Mouse (Mus musculus): ENCODE measurements around the gene Dusp18. TPM values are rescaled to one million over a fixed set of nuclear protein-coding genes. Genes with fewer than 3 reads are reported as not detected.

The Dusp18 gene
- total and polyA plus RNA-seq, 3 experiments: 0.81 to 2.2 TPM; not detected in 1

GRCm38 (mm10) chr11:3878660-3879059 is 16.4 kb upstream of the Dusp18 start:
- no peak overlapping the region for H3K4me3 ChIP-seq (ENCODE audit: control insufficient read depth in 1 of 2, insufficient read depth in 1 of 2, low read depth in 2 of 2, low read length in 2 of 2)
- no peak overlapping the region for H3K27ac ChIP-seq (ENCODE audit: control insufficient read depth, low read depth, low read length)
- no peaks in the 10 kb centered on the region for H3K4me1 ChIP-seq (ENCODE audit: control insufficient read depth in 1 of 2, insufficient read depth in 2 of 2, low read length in 2 of 2)
- no peaks in the 10 kb centered on the region for H3K79me2 ChIP-seq (ENCODE audit: control insufficient read depth, insufficient read depth, low read length, poor library complexity)
- no peak for DNase-seq (ENCODE audit: low read depth, low spot score)
- no peak overlapping the region for H3K9ac ChIP-seq (ENCODE audit: control insufficient read depth, low read depth, low read length, poor library complexity, severe bottlenecking)
- H3K27me3 ChIP-seq (ENCODE audit: control insufficient read depth in 1 of 2, insufficient read depth in 2 of 2, low read length in 2 of 2): peaks cover 9 to 10% of the 10 kb centered on the region in 2 experiments; a peak in 3 of 4 replicates
- TF ChIP-seq USF2 (IDR thresholded peaks at IDR 0.05; ENCODE audit: borderline replicate concordance in 1 of 2, insufficient read depth in 1 of 2, low read depth in 1 of 2, low read length in 2 of 2) (peak in 1 of 2 experiments; percentile 49; a peak in 1 of 4 replicates), USF1 (IDR thresholded peaks at IDR 0.05; ENCODE audit: low read depth, low read length) (peak; percentile 81), TAL1 (IDR thresholded peaks at IDR 0.05; ENCODE audit: low read length) (no peak)
- H3K9me3 ChIP-seq (replicated peaks; ENCODE audit: insufficient read depth, low read length): no peaks in the 10 kb centered on the region
- H3K36me3 ChIP-seq (ENCODE audit: control insufficient read depth in 1 of 2, insufficient read depth in 2 of 2, low read length in 2 of 2): no peaks in the 10 kb centered on the region

- H3K36me3 ChIP-seq (ENCODE audit: control insufficient read depth in 1 of 2, insufficient read depth in 2 of 2, low read length in 2 of 2): peaks cover 0 to 7% of the 10 kb centered on the region in 2 experiments; a peak in 2 of 4 replicates
- H3K79me2 ChIP-seq (ENCODE audit: control insufficient read depth, insufficient read depth, low read length, poor library complexity): no peaks in the 10 kb centered on the region
- H3K9me3 ChIP-seq (replicated peaks; ENCODE audit: insufficient read depth, low read length): no peaks in the 10 kb centered on the region
- H3K27ac ChIP-seq (ENCODE audit: control insufficient read depth, low read depth, low read length): no peak overlapping the region
- H3K4me1 ChIP-seq (ENCODE audit: control insufficient read depth in 1 of 2, insufficient read depth in 2 of 2, low read length in 2 of 2): 0 out of 4 replicates have a peak, but pooled peaks cover 3 to 5% of the 10 kb centered on the region in 2 experiments
- peak; percentile 89 for DNase-seq (ENCODE audit: low read depth, low spot score)
- no peak overlapping the region for H3K4me3 ChIP-seq (ENCODE audit: control insufficient read depth in 1 of 2, insufficient read depth in 1 of 2, low read depth in 2 of 2, low read length in 2 of 2)
- H3K27me3 ChIP-seq (ENCODE audit: control insufficient read depth in 1 of 2, insufficient read depth in 2 of 2, low read length in 2 of 2): peaks cover 7 to 10% of the 10 kb centered on the region in 2 experiments; a peak in 3 of 4 replicates
- TF ChIP-seq USF1 (IDR thresholded peaks at IDR 0.05; ENCODE audit: low read depth, low read length) (no peak), JUND (IDR thresholded peaks at IDR 0.05; ENCODE audit: low read depth, low read length) (no peak), TAL1 (IDR thresholded peaks at IDR 0.05; ENCODE audit: low read length) (no peak), RCOR1 (IDR thresholded peaks at IDR 0.05; ENCODE audit: low read depth, low read length) (no peak), SMC3 (IDR thresholded peaks at IDR 0.05; ENCODE audit: low read depth, low read length) (peak; percentile 75), MXI1 (IDR thresholded peaks at IDR 0.05; ENCODE audit: low read depth, low read length) (no peak), NRF1 (IDR thresholded peaks at IDR 0.05; ENCODE audit: insufficient read depth, low read depth, low read length, poor library complexity, severe bottlenecking) (no peak), CHD2 (IDR thresholded peaks at IDR 0.05; ENCODE audit: low read length) (no peak), ZNF384 (IDR thresholded peaks at IDR 0.05; ENCODE audit: low read depth, low read length) (no peak), NELFE (IDR thresholded peaks at IDR 0.05; ENCODE audit: low read depth, low read length) (no peak), POLR2A (IDR thresholded peaks at IDR 0.05; ENCODE audit: control insufficient read depth in 1 of 2, insufficient read depth in 1 of 2, low read depth in 1 of 2, low read length in 2 of 2, poor library complexity in 1 of 2) (no peak), E2F4 (IDR thresholded peaks at IDR 0.05; ENCODE audit: borderline replicate concordance, low read depth, low read length) (no peak), RAD21 (IDR thresholded peaks at IDR 0.05; ENCODE audit: low read depth, low read length) (peak; percentile 80), POLR2AphosphoS2 (IDR thresholded peaks at IDR 0.05; ENCODE audit: low read length) (no peak), ELF1 (IDR thresholded peaks at IDR 0.05; ENCODE audit: low read depth, low read length) (no peak), POLR2AphosphoS5 (IDR thresholded peaks at IDR 0.05; ENCODE audit: borderline replicate concordance, low read depth, low read length) (no peak), USF2 (IDR thresholded peaks at IDR 0.05; ENCODE audit: borderline replicate concordance in 1 of 2, insufficient read depth in 1 of 2, low read depth in 1 of 2, low read length in 2 of 2) (no peak), CTCF (IDR thresholded peaks at IDR 0.05 in 2 of 3, conservative IDR thresholded peaks at IDR 0.05 in 1 of 3; ENCODE audit: control insufficient read depth in 1 of 3, insufficient read depth in 1 of 3, low read depth in 2 of 3, low read length in 3 of 3, poor library complexity in 1 of 3, severe bottlenecking in 1 of 3) (peak; percentile 88 to 94 (median 91)), CHD1 (IDR thresholded peaks at IDR 0.05; ENCODE audit: low read depth, low read length) (no peak), ETS1 (IDR thresholded peaks at IDR 0.05; ENCODE audit: low read depth, low read length) (no peak), MYC (IDR thresholded peaks at IDR 0.05; ENCODE audit: low read depth, low read length) (no peak), ZC3H11A (IDR thresholded peaks at IDR 0.05; ENCODE audit: low read depth, low read length) (peak; percentile 62), EP300 (IDR thresholded peaks at IDR 0.05; ENCODE audit: low read depth in 1 of 2, low read length in 2 of 2) (no peak), TCF12 (IDR thresholded peaks at IDR 0.05; ENCODE audit: low read depth, low read length) (no peak), ZMIZ1 (IDR thresholded peaks at IDR 0.05; ENCODE audit: low read depth, low read length) (no peak), MYB (IDR thresholded peaks at IDR 0.05; ENCODE audit: low read depth, low read length) (no peak)
- no peak overlapping the region for H3K9ac ChIP-seq (ENCODE audit: control insufficient read depth, low read depth, low read length, poor library complexity, severe bottlenecking)
These were observed 15.2 kb upstream of the Dusp18 start for GRCm38 (mm10) chr11:3879836-3880235.

Data from MEL (cell line).